Mouse (Mus musculus): ENCODE data around the gene 4930404N11Rik. TPM values are rescaled to one million over a fixed set of nuclear protein-coding genes. Genes with fewer than 3 reads are reported as not detected.
A peak's percentile ranks its signal among the peaks of the same experiment; 100 is the strongest.

The 4930404N11Rik gene
- polyA plus RNA-seq, 1 experiment from 2014 or later, result 2.9 TPM

DNA sequence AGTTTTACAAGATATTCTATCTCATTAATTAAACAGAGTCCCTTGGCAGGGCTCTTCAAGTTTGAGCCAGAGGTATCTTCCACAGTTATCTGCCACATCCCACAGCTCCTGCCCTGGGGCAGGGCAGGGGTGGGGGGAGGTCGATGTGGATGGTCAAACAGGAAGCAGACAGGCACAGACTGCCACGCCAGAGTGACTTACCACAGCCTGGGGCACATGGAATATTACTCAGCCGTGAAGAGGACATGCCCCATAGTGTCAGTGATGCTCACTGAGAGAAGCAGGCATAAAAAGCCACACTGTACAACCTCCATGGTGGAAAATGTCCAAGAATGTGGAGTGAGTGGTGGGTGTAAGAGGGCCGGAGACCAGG is 20.5 kb downstream of the 4930404N11Rik start:
- Histone ChIP-seq H3K4me3 (replicated peaks; ENCODE audit: low read length) (no peak overlapping the region), H3K4me2 (ENCODE audit: low read depth, low read length) (no peak overlapping the region), H3K27me3 (ENCODE audit: control insufficient read depth, insufficient read depth, low read length) (peaks cover 20% of the 10 kb centered on the region), H3K4me1 (ENCODE audit: control insufficient read depth, insufficient read depth, low read length) (peaks cover 37% of the 10 kb centered on the region), H3K9me3 (replicated peaks; ENCODE audit: control insufficient read depth, low read length) (no peaks in the 10 kb centered on the region), H3K36me3 (ENCODE audit: control insufficient read depth, insufficient read depth, low read length) (peaks cover 12% of the 10 kb centered on the region; the same call in 1 of the 2 replicates), H3K9ac (ENCODE audit: low read length) (no peak overlapping the region), H3K27ac (ENCODE audit: low read length) (no peak overlapping the region)
- no peak for ATAC-seq (ENCODE audit: insufficient read depth, low FRiP score)
- 88% methylated on average over 4 of the region's 4 CpGs for WGBS

DNA sequence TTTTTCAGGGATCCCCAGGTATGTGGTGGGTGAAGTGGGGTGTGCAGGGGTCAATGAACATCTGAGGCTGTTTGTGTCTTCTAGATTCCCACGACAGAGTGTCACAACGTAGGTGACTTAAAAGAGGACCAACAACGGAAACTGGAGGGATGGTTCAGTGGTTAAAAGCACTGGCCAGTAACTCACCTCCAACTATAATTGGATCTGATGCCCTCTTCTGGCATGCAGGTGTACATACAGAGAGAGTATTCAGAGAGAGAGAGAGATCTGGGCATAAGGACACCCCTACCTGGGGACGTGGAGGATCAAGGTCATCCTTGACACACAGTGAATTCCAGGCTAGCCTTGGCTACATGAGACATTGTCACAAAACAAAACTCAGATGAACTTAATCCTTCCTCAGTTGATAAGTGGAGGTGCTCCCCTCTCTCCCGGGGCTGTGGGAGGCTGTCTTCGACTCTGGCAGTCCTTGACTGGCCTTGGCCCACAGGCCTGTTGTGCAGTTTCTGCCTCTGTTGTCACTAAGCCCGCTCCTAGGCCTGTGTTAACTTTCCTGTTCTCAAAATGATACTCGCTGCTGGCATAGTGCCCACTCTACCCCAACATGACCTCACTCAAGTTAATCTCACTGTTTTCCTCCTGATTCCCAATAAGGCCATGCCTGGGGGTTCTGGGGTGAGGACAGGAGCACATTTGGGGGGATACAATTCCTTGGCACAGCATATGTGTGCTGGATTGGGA is 21.0 kb downstream of the 4930404N11Rik start:
- no peak overlapping the region for H3K9ac ChIP-seq (ENCODE audit: low read length)
- 44% methylated on average over 8 of the region's 8 CpGs for WGBS
- no peak overlapping the region for H3K4me2 ChIP-seq (ENCODE audit: low read depth, low read length)
- H3K9me3 ChIP-seq (replicated peaks; ENCODE audit: control insufficient read depth, low read length), result no peaks in the 10 kb centered on the region
- H3K27me3 ChIP-seq (ENCODE audit: control insufficient read depth, insufficient read depth, low read length), result peaks cover 20% of the 10 kb centered on the region
- H3K4me3 ChIP-seq (replicated peaks; ENCODE audit: low read length), result no peak overlapping the region
- H3K27ac ChIP-seq (ENCODE audit: low read length), result no peak overlapping the region
- H3K4me1 ChIP-seq (ENCODE audit: control insufficient read depth, insufficient read depth, low read length), result peaks cover 35% of the 10 kb centered on the region
- no peak for ATAC-seq (ENCODE audit: insufficient read depth, low FRiP score)
- H3K36me3 ChIP-seq (ENCODE audit: control insufficient read depth, insufficient read depth, low read length), result peaks cover 12% of the 10 kb centered on the region; the same call in 1 of the 2 replicates

DNA sequence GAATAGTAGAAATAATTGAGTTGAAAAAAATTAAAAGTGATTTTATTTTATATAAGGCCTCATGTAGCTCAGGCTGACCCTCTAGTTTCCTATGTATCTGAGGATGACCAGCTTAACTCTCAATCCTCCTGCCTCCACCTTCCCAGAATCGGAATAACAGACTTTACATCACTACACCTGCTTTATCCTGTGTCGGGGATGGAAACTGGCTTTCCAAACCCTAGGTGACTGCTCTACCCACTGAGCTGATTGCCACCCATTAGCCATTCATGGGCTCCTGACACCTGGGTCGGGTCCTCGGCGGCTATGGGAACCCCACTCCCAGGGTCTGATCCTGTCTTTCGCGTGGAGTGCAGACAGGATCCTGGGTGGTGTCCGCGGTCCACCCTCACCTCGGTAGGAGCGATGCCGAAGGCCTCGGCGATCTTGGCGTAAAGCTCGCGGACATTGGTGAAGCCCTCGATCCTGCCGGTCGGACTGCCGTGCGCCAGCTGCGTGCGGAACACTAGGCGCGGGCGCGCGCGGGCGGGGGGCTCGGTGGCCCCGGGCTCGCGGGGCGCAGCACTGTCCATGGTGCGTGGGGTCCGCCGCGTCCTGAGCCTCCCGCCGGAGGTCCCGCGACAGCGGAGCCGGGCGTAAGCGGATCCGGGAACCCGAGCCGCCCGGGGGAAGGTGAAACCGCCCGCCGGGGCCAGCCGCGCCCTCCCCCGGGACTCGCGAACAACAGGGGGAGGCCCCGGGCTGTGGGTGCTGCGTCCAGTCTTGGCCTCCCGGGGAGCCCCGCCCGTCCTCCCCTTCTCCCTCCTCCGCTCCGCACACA is 22.7 kb downstream of the 4930404N11Rik start, which contains the start of gene Gipc3:
TSS of gene Gipc3 (minus strand) at position 581 of the 820 bp plus-strand sequence.
- peak within 1 kb of the TSS; percentile 78 for H3K9ac ChIP-seq (ENCODE audit: low read length)
- no peaks in the 10 kb centered on the region for H3K9me3 ChIP-seq (replicated peaks; ENCODE audit: control insufficient read depth, low read length)
- ATAC-seq (ENCODE audit: insufficient read depth, low FRiP score), result no peak
- peaks cover 24% of the 10 kb centered on the region for H3K4me1 ChIP-seq (ENCODE audit: control insufficient read depth, insufficient read depth, low read length)
- peak within 1 kb of the TSS; percentile 51 for H3K4me3 ChIP-seq (replicated peaks; ENCODE audit: low read length)
- peak within 1 kb of the TSS; percentile 83 for H3K4me2 ChIP-seq (ENCODE audit: low read depth, low read length)
- 3% methylated on average over 65 of the region's 67 CpGs for WGBS
- peaks cover 7% of the 10 kb centered on the region; the same call in 1 of the 2 replicates for H3K36me3 ChIP-seq (ENCODE audit: control insufficient read depth, insufficient read depth, low read length)
- H3K27ac ChIP-seq (ENCODE audit: low read length), result no peak within 1 kb of the TSS
- peaks cover 20% of the 10 kb centered on the region for H3K27me3 ChIP-seq (ENCODE audit: control insufficient read depth, insufficient read depth, low read length)

DNA sequence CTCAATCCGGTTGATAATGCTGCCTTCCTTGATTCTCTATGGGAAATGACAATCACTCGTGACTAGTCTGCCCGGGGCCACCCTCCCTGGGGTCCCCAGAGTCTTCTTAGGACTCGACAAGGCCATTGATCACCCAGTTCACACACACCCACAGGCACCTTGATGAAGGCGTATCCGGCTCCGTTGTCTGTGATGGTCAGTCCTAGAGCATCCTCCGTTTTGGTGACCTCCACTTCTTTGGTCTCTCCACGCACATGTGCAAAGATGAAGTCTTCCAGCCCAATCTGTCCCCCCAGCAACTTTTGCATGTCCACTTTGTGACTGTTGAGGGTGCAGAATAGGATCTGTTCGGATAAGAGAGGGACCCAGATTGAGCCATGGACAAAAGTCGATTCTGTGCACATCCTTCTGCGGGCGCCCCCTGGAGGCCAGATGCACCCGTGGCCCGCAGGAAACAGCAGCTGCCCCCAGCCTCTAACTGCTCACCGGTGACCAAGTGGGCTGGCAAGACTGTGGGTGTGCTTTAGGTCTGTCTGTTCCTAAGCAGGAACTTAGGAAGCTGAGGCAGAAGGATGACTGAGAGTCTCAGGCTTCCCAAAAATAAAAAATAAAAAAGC is 24.2 kb downstream of the 4930404N11Rik start:
- no peak overlapping the region for H3K27ac ChIP-seq (ENCODE audit: low read length)
- 36% methylated on average over 16 of the region's 16 CpGs for WGBS
- H3K4me2 ChIP-seq (ENCODE audit: low read depth, low read length), result no peak overlapping the region
- peaks cover 20% of the 10 kb centered on the region for H3K27me3 ChIP-seq (ENCODE audit: control insufficient read depth, insufficient read depth, low read length)
- ATAC-seq (ENCODE audit: insufficient read depth, low FRiP score), result no peak
- H3K4me1 ChIP-seq (ENCODE audit: control insufficient read depth, insufficient read depth, low read length), result peaks cover 16% of the 10 kb centered on the region
- H3K4me3 ChIP-seq (replicated peaks; ENCODE audit: low read length), result no peak overlapping the region
- no peaks in the 10 kb centered on the region for H3K9me3 ChIP-seq (replicated peaks; ENCODE audit: control insufficient read depth, low read length)
- no peaks in the 10 kb centered on the region for H3K36me3 ChIP-seq (ENCODE audit: control insufficient read depth, insufficient read depth, low read length)
- no peak overlapping the region for H3K9ac ChIP-seq (ENCODE audit: low read length)

DNA sequence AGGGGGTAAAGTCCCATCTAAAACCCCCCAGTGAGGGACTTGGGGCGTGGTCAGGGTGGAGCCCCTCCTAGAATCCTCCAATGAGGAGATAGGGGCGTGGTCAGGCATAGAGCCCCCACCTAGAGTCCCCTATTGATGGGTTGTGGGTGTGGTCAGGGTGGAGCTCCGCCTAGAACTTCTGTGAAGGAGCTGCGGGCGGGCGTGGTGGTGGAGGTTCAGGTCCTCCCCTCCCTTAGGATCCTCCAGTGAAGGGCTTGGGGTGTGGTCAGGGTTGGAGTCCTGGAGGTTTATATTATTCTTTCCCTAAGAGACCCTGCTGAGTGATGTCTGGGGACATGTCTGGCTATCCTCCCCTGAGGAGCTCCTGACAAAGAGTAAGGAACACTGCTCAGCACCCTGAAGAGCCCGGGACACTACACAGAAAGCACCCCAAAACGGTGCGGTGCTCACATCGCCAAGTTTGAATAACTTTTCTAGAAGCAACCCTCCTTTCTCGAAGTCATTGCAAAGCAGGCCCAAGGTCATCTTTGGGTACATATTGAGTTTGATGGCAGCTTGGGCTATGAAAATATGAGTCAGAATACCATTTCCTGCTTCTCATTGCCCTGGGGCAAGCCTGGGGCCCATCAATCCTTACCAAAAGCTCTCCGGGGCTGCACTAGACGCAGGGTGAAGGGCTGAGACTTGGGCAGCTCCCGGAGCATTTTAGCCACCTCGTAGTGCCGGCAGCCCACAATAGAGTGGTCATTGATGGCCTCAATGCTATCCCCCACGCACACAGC is 24.9 kb downstream of the 4930404N11Rik start:
- H3K36me3 ChIP-seq (ENCODE audit: control insufficient read depth, insufficient read depth, low read length), result no peaks in the 10 kb centered on the region
- no peak overlapping the region for H3K9ac ChIP-seq (ENCODE audit: low read length)
- H3K9me3 ChIP-seq (replicated peaks; ENCODE audit: control insufficient read depth, low read length), result no peaks in the 10 kb centered on the region
- no peak overlapping the region for H3K4me2 ChIP-seq (ENCODE audit: low read depth, low read length)
- H3K27me3 ChIP-seq (ENCODE audit: control insufficient read depth, insufficient read depth, low read length), result peaks cover 20% of the 10 kb centered on the region
- ATAC-seq (ENCODE audit: insufficient read depth, low FRiP score), result no peak
- H3K27ac ChIP-seq (ENCODE audit: low read length), result no peak overlapping the region
- H3K4me1 ChIP-seq (ENCODE audit: control insufficient read depth, insufficient read depth, low read length), result peaks cover 19% of the 10 kb centered on the region; the same call in 1 of the 2 replicates
- 46% methylated on average over 17 of the region's 17 CpGs for WGBS
- no peak overlapping the region for H3K4me3 ChIP-seq (replicated peaks; ENCODE audit: low read length)

DNA sequence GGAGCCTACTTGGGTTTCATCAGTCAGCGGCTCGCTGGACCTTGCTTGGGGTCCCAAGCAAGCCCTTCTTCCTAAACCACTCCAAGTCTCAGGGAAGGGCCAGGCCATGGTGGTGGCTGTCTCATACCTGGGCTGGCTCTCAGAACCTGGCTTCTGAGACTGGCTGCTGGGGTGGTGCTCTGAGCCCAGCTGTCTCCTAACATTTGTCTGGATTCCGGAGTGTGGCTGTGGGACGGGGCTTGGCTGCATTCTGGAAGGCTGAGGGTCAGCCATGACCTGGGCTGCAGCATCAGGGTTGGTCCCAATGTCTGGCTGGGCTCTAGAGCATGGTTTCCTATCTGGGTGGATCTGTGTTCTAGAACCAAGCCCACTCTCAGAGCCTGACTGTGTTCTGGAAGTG is 29.1 kb downstream of the 4930404N11Rik start:
- Histone ChIP-seq H3K4me1 (ENCODE audit: control insufficient read depth, insufficient read depth, low read length) (peaks cover 31% of the 10 kb centered on the region), H3K9ac (ENCODE audit: low read length) (peak overlapping the region; percentile 51; the same call in 1 of the 2 replicates), H3K4me3 (replicated peaks; ENCODE audit: low read length) (no peak overlapping the region), H3K36me3 (ENCODE audit: control insufficient read depth, insufficient read depth, low read length) (no peaks in the 10 kb centered on the region), H3K9me3 (replicated peaks; ENCODE audit: control insufficient read depth, low read length) (no peaks in the 10 kb centered on the region), H3K27ac (ENCODE audit: low read length) (peak overlapping the region; percentile 94), H3K27me3 (ENCODE audit: control insufficient read depth, insufficient read depth, low read length) (no peaks in the 10 kb centered on the region), H3K4me2 (ENCODE audit: low read depth, low read length) (no peak overlapping the region)
- no peak for ATAC-seq (ENCODE audit: insufficient read depth, low FRiP score)
- WGBS, result 85% methylated on average over 4 of the region's 4 CpGs

DNA sequence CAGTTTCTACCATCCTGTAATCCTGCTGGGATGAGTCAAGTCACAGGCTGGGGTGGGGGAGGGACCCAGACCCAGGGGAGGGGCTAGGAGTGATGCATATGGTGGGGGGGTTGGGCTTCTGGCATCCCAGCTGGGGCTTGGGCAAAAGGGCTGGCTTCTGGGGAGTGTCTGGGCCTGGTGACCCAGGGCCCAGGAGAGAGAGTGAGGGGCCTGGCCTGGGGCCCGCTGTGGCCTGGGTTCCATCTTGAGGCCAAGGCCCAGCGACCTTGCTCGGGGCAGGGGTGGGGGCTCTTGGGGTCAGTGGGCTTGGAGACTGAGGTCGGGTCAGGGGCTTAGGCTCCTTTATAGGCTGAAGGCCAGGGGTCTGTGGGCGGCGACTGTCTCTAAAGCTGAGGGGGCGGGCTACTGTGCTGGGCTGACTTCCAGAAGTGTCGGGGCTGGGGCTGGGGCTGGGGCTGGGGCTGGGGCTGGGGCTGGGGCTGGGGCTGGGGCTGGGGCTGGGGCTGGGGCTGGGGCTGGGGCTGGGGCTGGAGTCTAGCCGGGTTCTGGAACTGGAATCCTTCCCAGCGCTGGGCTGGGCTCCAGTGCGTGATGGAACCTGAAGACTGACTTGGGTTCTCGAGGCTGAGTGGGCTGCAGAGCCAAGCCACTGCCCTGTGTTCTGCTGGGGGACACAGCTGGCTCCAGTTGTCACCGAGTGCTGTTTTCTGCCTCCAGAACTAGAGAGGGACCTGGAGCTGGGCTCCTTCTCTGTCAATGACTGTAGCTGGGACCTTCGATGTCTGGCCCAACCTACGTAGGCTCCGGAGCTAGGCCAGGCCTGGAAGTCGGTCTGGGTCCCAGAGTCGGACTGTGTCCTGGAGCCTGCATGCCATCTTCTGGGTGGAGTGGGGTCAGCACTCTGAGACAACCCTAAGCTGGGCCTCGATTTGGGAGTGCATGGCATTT is 29.9 kb downstream of the 4930404N11Rik start:
- H3K4me1 ChIP-seq (ENCODE audit: control insufficient read depth, insufficient read depth, low read length), result peaks cover 30% of the 10 kb centered on the region
- H3K4me2 ChIP-seq (ENCODE audit: low read depth, low read length), result peak overlapping the region; percentile 20
- peak overlapping the region; percentile 56; the same call in 1 of the 2 replicates for H3K9ac ChIP-seq (ENCODE audit: low read length)
- no peaks in the 10 kb centered on the region for H3K9me3 ChIP-seq (replicated peaks; ENCODE audit: control insufficient read depth, low read length)
- H3K4me3 ChIP-seq (replicated peaks; ENCODE audit: low read length), result no peak overlapping the region
- H3K27me3 ChIP-seq (ENCODE audit: control insufficient read depth, insufficient read depth, low read length), result no peaks in the 10 kb centered on the region
- H3K36me3 ChIP-seq (ENCODE audit: control insufficient read depth, insufficient read depth, low read length), result no peaks in the 10 kb centered on the region
- 41% methylated on average over 17 of the region's 19 CpGs for WGBS
- peak; percentile 75 for ATAC-seq (ENCODE audit: insufficient read depth, low FRiP score)
- peak overlapping the region; percentile 94 for H3K27ac ChIP-seq (ENCODE audit: low read length)

DNA sequence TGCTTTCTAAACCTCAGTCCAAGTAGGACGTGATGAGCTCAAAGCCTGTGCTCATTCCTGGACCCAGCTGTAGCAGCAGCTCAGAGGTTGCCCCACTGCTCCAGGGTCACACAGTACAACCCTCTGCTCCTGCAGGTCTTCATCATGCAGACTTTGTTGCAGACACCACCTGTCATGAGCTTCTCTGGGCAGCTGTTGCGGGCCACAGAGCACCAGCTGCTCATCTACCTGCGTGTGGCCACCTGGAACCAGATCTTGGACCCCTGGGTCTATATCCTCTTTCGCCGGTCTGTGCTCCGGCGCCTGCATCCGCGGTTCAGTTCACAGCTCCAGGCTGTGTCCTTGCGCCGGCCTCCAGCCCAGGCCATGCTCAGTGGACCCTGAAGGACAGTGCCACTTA is 31.3 kb downstream of the 4930404N11Rik start:
- Histone ChIP-seq H3K36me3 (ENCODE audit: control insufficient read depth, insufficient read depth, low read length) (no peaks in the 10 kb centered on the region), H3K27me3 (ENCODE audit: control insufficient read depth, insufficient read depth, low read length) (no peaks in the 10 kb centered on the region), H3K9ac (ENCODE audit: low read length) (peak overlapping the region; percentile 33; the same call in 1 of the 2 replicates), H3K4me1 (ENCODE audit: control insufficient read depth, insufficient read depth, low read length) (peaks cover 37% of the 10 kb centered on the region), H3K4me3 (replicated peaks; ENCODE audit: low read length) (no peak overlapping the region), H3K27ac (ENCODE audit: low read length) (peak overlapping the region; percentile 94), H3K4me2 (ENCODE audit: low read depth, low read length) (no peak overlapping the region), H3K9me3 (replicated peaks; ENCODE audit: control insufficient read depth, low read length) (no peaks in the 10 kb centered on the region)
- ATAC-seq (ENCODE audit: insufficient read depth, low FRiP score), result no peak
- 71% methylated on average over 11 of the region's 11 CpGs for WGBS
